Mouse (Mus musculus) spleen, adult 12 weeks (tissue): ENCODE data around the gene Tssc4.

Experiments used
- DNase-seq: peaks from one replicate; pipeline ENCODE4 v3.0.0; 2022; ENCODE audit warnings: low spot score

Tssc4 gene

GRCm38 (mm10) chr7:143068316-143068881 is 650 bp upstream of the Tssc4 start:
- DNase-seq: no peak

DNA sequence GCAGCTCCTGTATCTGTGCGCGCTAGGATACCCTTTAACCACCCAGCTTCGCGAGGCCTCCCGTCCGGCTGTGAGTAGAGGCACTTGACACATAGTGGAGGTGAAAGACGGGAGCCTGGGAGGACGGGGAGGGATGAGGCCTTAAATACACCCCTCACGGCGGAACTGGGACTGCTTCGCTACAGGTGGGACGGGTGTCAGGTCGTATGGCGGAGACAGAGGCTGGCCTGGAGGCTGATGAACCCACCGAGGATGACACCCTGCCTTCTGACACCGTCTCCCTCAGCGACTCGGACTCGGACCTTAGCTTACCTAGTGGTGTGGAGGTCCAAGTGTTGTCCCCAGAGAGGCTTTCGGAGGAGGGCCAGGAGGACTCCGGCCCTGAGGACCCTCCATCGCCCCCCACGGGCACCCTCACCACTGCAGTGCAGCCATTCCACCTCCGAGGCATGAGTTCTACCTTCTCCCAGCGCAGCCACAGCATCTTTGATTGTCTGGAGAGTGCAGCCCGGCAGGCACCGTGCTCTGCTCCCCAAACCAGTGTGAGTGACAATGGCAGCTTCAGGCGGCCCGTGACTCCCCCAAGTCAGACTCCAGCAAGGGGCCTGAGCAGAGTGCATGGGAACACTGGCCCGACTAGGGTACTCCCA is 827 bp downstream of the Tssc4 start:
- no peak for DNase-seq

GRCm38 (mm10) chr7:143070506-143071070 is 1.5 kb downstream of the Tssc4 start:
- no peak for DNase-seq

DNA sequence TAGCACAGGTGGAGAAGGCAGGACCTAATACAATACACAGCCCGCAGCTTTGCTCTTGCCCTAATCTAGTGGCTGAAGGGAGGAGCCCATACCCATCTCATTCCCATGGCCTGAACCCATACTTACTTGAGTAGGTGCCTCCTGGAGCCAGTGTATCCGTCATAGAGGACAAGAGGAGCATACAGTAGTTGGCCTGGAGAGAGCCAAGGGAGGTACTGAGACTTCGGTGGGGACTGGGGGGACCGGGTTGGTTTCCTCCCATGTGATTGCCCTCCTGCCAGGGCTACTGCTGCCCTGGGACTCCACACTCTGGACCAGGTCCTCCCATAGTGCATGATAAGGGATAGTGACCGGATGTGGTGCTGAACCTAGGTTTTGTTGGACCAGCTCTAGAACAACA is 3.6 kb downstream of the Tssc4 start:
- DNase-seq: no peak

DNA sequence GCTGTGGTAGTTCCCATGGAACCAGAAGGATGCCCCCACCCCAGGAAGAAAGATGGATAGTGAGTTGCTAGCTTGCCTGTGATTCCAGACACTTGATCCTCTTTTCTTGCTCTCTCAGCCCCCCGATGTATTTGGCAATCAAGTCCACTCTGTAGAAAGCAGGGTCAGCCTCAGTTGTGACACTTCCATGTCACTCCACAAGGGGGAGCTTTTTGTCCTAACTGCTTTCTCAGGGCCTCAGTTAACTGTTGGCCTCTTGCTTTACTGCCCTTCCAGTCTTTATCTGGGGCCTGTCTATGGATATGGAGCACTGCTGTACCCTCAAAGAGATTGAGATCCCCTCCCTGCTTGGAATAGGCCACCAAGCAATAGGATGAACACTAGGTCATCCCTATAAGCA is 4.0 kb downstream of the Tssc4 start:
- peak; percentile 33 for DNase-seq

- DNase-seq: no peak
These were observed 6.3 kb downstream of the Tssc4 start for GRCm38 (mm10) chr7:143075394-143075793.

GRCm38 (mm10) chr7:143077351-143077750 is 8.3 kb downstream of the Tssc4 start:
- DNase-seq: no peak

- no peak for DNase-seq
These were observed 13.0 kb downstream of the Tssc4 start for GRCm38 (mm10) chr7:143082024-143082423.

DNA sequence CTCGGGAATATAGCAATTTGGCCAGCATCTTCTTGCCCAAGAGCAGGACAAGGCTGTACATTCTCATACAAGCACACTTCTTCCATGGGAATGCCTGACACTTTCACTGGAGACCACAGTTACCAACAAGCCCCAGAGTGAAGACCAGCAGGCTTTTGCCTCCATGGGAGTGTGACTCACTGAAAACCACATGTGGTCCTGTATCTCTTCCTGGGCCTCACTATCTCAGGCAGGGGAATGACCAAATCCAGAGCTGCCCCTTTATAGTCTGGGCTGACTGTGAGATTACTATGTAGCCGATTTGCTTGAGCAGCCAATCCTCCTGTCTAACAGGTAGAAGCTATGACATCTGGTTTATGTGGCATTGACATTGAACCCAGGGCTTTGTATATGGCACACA is 14.7 kb downstream of the Tssc4 start:
- DNase-seq: no peak

- DNase-seq: peak; percentile 54
These were observed 17.3 kb downstream of the Tssc4 start for GRCm38 (mm10) chr7:143086366-143086765.

GRCm38 (mm10) chr7:143087070-143087579 is 18.1 kb downstream of the Tssc4 start:
- no peak for DNase-seq

GRCm38 (mm10) chr7:143093847-143094246 is 24.8 kb downstream of the Tssc4 start:
- no peak for DNase-seq

GRCm38 (mm10) chr7:143094592-143095553 is 25.8 kb downstream of the Tssc4 start, which contains the start of gene Trpm5:
Gene Trpm5, minus strand, starts transcription at chr7:143094642.
- no peak for DNase-seq

DNA sequence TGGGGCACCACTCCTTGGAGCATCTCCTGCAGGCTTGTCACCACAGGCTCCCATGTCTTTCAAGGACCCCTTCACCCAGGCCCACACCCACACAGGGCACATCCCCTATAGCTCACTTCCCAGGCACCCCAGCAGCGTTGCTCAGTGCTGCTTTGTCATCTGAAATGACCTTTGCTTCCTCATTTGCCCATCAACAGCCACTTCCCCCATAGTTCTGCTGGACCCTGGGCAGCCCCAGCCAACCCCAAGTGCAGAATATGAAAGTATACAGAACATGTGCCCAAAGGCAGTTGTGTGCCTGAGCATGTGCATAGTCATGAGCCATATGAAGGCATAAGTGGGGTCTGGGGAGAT is 26.5 kb downstream of the Tssc4 start:
- DNase-seq: no peak

GRCm38 (mm10) chr7:143100759-143101158 is 31.7 kb downstream of the Tssc4 start:
- no peak for DNase-seq

GRCm38 (mm10) chr7:143105258-143105897 is 36.3 kb downstream of the Tssc4 start:
- no peak for DNase-seq

DNA sequence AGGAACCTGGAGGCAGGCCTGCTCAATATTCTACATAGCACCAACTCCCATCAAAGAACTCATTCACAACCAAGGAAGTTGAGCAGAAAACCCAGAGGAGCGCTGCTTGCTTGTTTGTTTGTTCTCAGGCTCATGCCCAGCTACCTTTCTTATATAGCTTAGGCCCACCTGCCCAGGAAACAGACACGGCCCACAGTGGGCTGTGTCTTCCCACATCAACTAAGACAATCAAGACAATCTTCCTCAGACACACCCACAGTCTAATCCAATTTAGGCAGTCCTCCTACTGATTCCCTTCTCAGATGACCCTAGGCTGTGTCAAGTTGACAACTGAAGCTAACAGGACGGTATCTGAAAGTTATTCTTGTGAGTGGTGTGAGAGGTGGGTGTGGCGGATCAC is 37.0 kb downstream of the Tssc4 start, which contains the start of gene Kcnq1:
Gene Kcnq1 (plus strand): TSS at position 301 of the 400 bp plus-strand sequence.
- no peak for DNase-seq

DNA sequence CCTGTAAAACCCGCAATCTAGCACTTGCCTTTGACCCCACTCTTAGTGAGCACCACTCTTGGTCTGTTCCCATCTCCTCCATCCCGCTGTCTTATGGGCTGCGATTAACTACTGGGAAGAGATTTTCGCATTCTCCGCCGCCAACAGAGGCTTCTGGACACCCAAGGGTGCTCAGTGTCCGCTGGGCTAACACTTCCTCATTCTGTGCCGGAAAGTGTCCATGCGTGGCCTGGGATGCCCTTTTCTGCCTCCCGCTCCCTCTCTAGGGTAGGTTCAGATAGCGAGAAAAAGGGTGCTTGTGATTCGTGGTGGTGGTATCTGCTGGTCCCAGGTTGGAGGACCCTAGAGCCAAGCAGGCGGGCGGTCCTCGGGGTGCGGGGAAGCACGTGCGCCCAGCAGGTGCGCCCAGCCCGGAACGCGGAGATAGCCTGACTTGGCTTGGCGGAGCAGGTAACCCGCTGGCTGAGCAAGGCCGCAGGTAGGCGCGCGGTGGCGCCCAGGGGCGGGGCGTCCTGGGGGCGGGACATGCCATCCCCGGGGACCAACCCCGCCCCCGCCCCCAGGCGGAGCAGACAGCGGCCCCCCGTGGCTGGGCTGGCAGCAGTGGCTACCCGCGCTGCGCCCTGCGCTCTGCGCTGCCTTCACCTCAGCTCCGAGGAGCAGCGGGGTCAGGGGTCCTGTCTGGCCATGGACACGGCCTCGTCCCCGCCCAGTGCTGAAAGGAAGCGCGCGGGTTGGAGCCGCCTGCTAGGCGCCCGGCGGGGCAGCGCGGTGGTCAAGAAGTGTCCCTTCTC is 37.8 kb downstream of the Tssc4 start:
- DNase-seq: no peak

- no peak for DNase-seq
These were observed 39.2 kb downstream of the Tssc4 start for GRCm38 (mm10) chr7:143108200-143108599.

DNA sequence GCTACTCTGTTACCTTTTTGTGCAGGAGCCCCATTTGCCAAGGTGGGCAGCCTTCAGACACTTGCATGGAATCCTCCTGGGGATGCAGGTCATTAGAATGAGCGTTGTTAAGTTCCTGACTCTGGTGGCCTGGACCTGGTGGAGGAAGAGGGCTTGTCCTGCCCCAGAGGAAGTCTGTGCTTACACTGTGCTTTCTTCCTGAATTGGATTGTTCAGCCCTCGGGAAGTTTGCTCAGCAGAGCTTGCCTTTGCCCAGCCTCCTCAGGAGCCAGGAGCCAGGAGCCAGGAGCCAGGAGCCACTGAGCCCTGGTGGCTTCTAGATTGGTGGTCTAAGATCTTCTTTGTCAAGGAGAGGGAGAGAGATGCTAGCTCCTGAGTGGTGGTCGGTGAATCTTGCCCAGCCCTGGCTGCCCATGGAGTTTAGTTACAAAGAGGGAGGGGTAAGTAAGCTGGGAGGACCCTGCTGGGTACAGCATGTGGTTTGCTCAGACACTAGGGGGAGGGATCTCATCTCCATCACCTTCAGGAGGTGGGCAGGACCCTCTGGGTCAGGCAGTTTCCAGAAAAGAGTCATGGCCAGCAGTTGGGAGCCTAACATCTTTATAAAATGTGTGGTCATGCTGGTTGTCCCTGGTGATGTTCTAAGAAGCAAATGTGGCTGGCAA is 40.1 kb downstream of the Tssc4 start:
- DNase-seq: no peak
